Mouse (Mus musculus) midbrain, postnatal 0 days (tissue): ENCODE measurements around the gene Art3. TPM values are rescaled to one million over a fixed set of nuclear protein-coding genes. Genes with fewer than 3 reads are reported as not detected.
A peak's percentile ranks its signal among the peaks of the same experiment; 100 is the strongest.

Experiments used
- ATAC-seq: fragments of 200-750 bp; cut with Nextera tagmentation; 2 replicates; pipeline ENCODE4 v1.8.0; 2017; ENCODE audit warnings: moderate number of reproducible peaks, mild to moderate bottlenecking, moderate TSS enrichment, moderate library complexity; ENCODE audit not compliant: low FRiP score
- DNase-seq: peaks from one replicate; pipeline ENCODE4 v3.0.0-alpha.2; 2015; ENCODE audit warnings: low spot score
- H3K27ac ChIP-seq: fragments of 300-500 bp; sonication (generic); 2 replicates; pipeline ENCODE4 v1.5.1; 2014; ENCODE audit warnings: low read depth, mild to moderate bottlenecking, low read length, mixed read lengths
- H3K27me3 ChIP-seq: fragments of 300-500 bp; sonication (generic); 2 replicates; pipeline ENCODE4 v1.6.1; 2014; ENCODE audit warnings: low read length, control low read depth, mixed read lengths; ENCODE audit not compliant: insufficient read depth
- H3K36me3 ChIP-seq: fragments of 300-500 bp; sonication (generic); 2 replicates; pipeline ENCODE4 v1.6.1; 2014; ENCODE audit warnings: low read length, control low read depth, mixed read lengths; ENCODE audit not compliant: insufficient read depth
- H3K4me1 ChIP-seq: fragments of 300-500 bp; sonication (generic); 2 replicates; pipeline ENCODE4 v1.6.1; 2014; ENCODE audit warnings: mild to moderate bottlenecking, control low read depth, antibody characterized with exemption, low read length, mixed read lengths; ENCODE audit not compliant: insufficient read depth
- H3K4me2 ChIP-seq: fragments of 300-500 bp; sonication (generic); 2 replicates; pipeline ENCODE4 v1.6.1; 2014; ENCODE audit warnings: low read depth, mild to moderate bottlenecking, low read length, mixed read lengths; ENCODE audit not compliant: poor library complexity, severe bottlenecking
- H3K4me3 ChIP-seq: fragments of 300-500 bp; sonication (generic); 2 replicates; pipeline ENCODE4 v1.5.1; 2014; ENCODE audit warnings: low read depth, mild to moderate bottlenecking, low read length, moderate library complexity
- H3K9ac ChIP-seq: fragments of 300-500 bp; sonication (generic); replicated peaks from 2 replicates; pipeline ENCODE4 v1.6.1; 2014; ENCODE audit warnings: mild to moderate bottlenecking, low read length, moderate library complexity, mixed read lengths; ENCODE audit not compliant: poor library complexity, severe bottlenecking
- H3K9me3 ChIP-seq: fragments of 300-500 bp; sonication (generic); 2 replicates; pipeline ENCODE4 v1.6.1; 2016; ENCODE audit warnings: low read length, control low read depth
- CTCF ChIP-seq: IDR thresholded peaks from 2 replicates; pipeline ENCODE4 v1.5.1; 2016; ENCODE audit warnings: antibody characterized with exemption, mild to moderate bottlenecking
- WGBS: fragments of 180-500 bp; shearing (Covaris S2); extraction: QIAGEN DNeasy Blood & Tissue Kit; methylation state at CpG from one replicate; pipeline ENCODE4 v1.1.7; 2014; 5-methylcytosine and 5-hydroxymethylcytosine counted together
- polyA plus RNA-seq: library from polyadenylated mRNA; unstranded; fragments of >200 nt; fragmentation: Nextera tagmentation; extraction: Ambion mirVana; gene quantifications from 2 replicates; pipeline ENCODE4 v1.2.1, GENCODE M21; 2015
- total RNA-seq: library from RNA; depleted of rRNA; stranded (reverse); fragments of >200 nt; gene quantifications from 2 replicates; pipeline ENCODE4 v1.2.3, GENCODE M21; 2014

Art3 gene
- total and polyA plus RNA-seq, 2 experiments from 2014 or later, result 4.7 to 5.5 TPM

DNA sequence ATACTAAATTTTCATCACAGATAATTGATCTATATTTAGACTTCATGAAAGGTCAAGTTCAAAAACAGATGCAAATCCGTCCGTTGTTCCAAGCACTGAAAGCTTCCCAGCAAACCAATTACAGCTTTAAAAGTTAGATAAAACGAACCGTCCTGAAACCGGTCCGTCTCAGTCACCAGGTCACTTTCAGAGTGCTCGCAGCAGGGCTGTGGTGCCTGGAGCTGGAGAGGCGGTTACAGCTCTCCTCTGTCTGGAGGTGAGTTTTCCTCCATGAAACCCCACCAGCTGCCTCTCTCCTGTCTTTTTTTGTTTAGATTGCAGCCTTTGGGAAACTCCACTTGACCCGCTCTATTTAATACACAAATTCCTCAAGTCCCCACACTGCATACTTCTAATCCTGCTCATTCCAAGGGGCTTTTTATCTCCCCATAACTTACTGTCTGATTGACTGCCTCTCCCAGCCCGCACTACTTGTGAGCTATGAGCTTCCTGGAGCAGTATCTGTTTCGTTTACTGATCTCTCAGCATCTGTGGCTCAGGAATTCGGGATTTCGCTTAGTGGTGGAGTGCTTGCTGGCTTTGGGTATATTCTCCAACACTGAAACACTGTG, 45.3 kb downstream of the Art3 start:
- Histone ChIP-seq H3K9ac (no peak overlapping the region), H3K27me3 (no peaks in the 10 kb centered on the region), H3K27ac (no peak overlapping the region), H3K4me3 (no peak overlapping the region), H3K36me3 (no peaks in the 10 kb centered on the region), H3K4me1 (no peaks in the 10 kb centered on the region), H3K9me3 (no peaks in the 10 kb centered on the region), H3K4me2 (no peak overlapping the region)
- WGBS, result 29% methylated on average over 13 of the region's 13 CpGs
- ATAC-seq (no peak), DNase-seq (no peak)
- TF ChIP-seq CTCF, result no peak

GRCm38 (mm10) chr5:92381550-92382348, 50.1 kb downstream of the Art3 start:
- WGBS, result 37% methylated on average over 12 of the region's 12 CpGs

GRCm38 (mm10) chr5:92382349-92382679, 50.7 kb downstream of the Art3 start:
- Histone ChIP-seq H3K9ac (no peak overlapping the region), H3K4me1 (no peaks in the 10 kb centered on the region), H3K27me3 (no peaks in the 10 kb centered on the region), H3K27ac (no peak overlapping the region), H3K9me3 (no peaks in the 10 kb centered on the region), H3K4me3 (no peak overlapping the region), H3K36me3 (no peaks in the 10 kb centered on the region), H3K4me2 (no peak overlapping the region)
- 69% methylated on average over 9 of the region's 9 CpGs for WGBS
- no peak for TF ChIP-seq CTCF
- no peak for DNase-seq
- no peak for ATAC-seq

More at GRCm38 (mm10) chr5:92381550-92382348, 50.1 kb downstream of the Art3 start:
- H3K4me3 ChIP-seq, result no peak overlapping the region
- H3K36me3 ChIP-seq, result no peaks in the 10 kb centered on the region
- H3K9ac ChIP-seq, result no peak overlapping the region
- ATAC-seq (peak; percentile 85), DNase-seq (peak; percentile 90)
- no peak overlapping the region for H3K27ac ChIP-seq
- H3K4me1 ChIP-seq, result no peaks in the 10 kb centered on the region
- no peak overlapping the region for H3K4me2 ChIP-seq
- no peaks in the 10 kb centered on the region for H3K9me3 ChIP-seq
- TF ChIP-seq CTCF, result peak; percentile 88
- no peaks in the 10 kb centered on the region for H3K27me3 ChIP-seq

- Histone ChIP-seq H3K4me3 (no peak overlapping the region), H3K36me3 (no peaks in the 10 kb centered on the region), H3K4me1 (no peaks in the 10 kb centered on the region), H3K9ac (no peak overlapping the region), H3K27ac (no peak overlapping the region), H3K4me2 (no peak overlapping the region), H3K27me3 (no peaks in the 10 kb centered on the region), H3K9me3 (no peaks in the 10 kb centered on the region)
- TF ChIP-seq CTCF, result no peak
- DNase-seq (no peak), ATAC-seq (no peak)
- 49% methylated on average over 7 of the region's 7 CpGs for WGBS
Measured at GRCm38 (mm10) chr5:92383747-92384146, 52.1 kb downstream of the Art3 start.

DNA sequence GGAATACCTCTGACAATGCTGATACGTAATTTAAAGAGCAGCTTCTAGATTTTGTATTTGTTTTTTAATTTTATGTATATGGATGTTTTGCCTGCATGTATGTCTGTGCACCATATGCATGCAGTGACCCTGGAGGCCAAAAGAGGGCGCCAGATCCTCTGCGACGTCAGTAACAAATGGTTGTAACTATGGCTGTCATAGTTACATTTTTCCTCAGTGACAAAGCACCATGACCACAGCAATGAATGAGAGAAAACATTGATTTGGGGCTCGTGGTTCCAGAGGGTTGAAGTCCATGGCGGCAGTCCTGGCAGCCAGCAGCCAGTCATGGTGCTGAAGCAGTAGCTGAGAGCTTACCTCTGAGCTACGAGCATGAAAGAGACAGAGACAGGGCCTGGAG, 53.2 kb downstream of the Art3 start:
- ATAC-seq (no peak), DNase-seq (no peak)

GRCm38 (mm10) chr5:92386102-92386501, 54.5 kb downstream of the Art3 start:
- TF ChIP-seq CTCF, result no peak
- Histone ChIP-seq H3K27ac (no peak overlapping the region), H3K9me3 (no peaks in the 10 kb centered on the region), H3K4me1 (no peaks in the 10 kb centered on the region), H3K36me3 (no peaks in the 10 kb centered on the region), H3K27me3 (0 out of 2 replicates have a peak, but pooled peaks cover 3% of the 10 kb centered on the region), H3K4me3 (no peak overlapping the region), H3K4me2 (no peak overlapping the region), H3K9ac (no peak overlapping the region)
- DNase-seq (no peak), ATAC-seq (no peak)
- WGBS, result 92% methylated on average over 5 of the region's 5 CpGs

More for the DNA sequence above, 53.2 kb downstream of the Art3 start:
- 33% methylated on average over 7 of the region's 7 CpGs for WGBS
- no peak overlapping the region for H3K9ac ChIP-seq
- H3K4me1 ChIP-seq, result no peaks in the 10 kb centered on the region
- no peaks in the 10 kb centered on the region for H3K9me3 ChIP-seq
- H3K4me3 ChIP-seq, result no peak overlapping the region
- no peak overlapping the region for H3K27ac ChIP-seq
- no peak overlapping the region for H3K4me2 ChIP-seq
- peak; percentile 66 for TF ChIP-seq CTCF
- H3K27me3 ChIP-seq, result 0 out of 2 replicates have a peak, but pooled peaks cover 3% of the 10 kb centered on the region
- no peaks in the 10 kb centered on the region for H3K36me3 ChIP-seq
